Mouse (Mus musculus): ENCODE data around the gene Abhd13. TPM values are rescaled to one million over a fixed set of nuclear protein-coding genes. Genes with fewer than 3 reads are reported as not detected.

Abhd13 gene
- total RNA-seq, 2 experiments from 2014 or later: 27.6 to 29.6 TPM

GRCm38 (mm10) chr8:10030320-10031060 is 53.0 kb downstream of the Abhd13 start:
- intact Hi-C loops (cut with DNase I): no loop called here
- no peak for TF ChIP-seq CTCF (IDR thresholded peaks at IDR 0.05)
- Histone ChIP-seq H3K27ac (no peak overlapping the region), H3K4me3 (no peak overlapping the region)
- DNase-seq (ENCODE audit: extremely low spot score in 1 of 2, low spot score in 2 of 2): no peak

GRCm38 (mm10) chr8:10031177-10031576 is 53.7 kb downstream of the Abhd13 start:
- H3K27ac ChIP-seq: no peak overlapping the region
- no peak overlapping the region for H3K4me3 ChIP-seq
- TF ChIP-seq CTCF (IDR thresholded peaks at IDR 0.05): no peak
- intact Hi-C loops (cut with DNase I): no loop called here
- DNase-seq (ENCODE audit: extremely low spot score in 1 of 2, low spot score in 2 of 2): no peak

- no peak for DNase-seq (ENCODE audit: extremely low spot score in 1 of 2, low spot score in 2 of 2)
- intact Hi-C loops (cut with DNase I): loop anchor here (5.0 kb wide), 1 partner anchor 191 kb away; no protein-coding TSS in a partner anchor
- TF ChIP-seq CTCF (IDR thresholded peaks at IDR 0.05): no peak
- H3K27ac ChIP-seq: no peak overlapping the region
- no peak overlapping the region for H3K4me3 ChIP-seq
Measured at GRCm38 (mm10) chr8:10040866-10041265, 63.4 kb downstream of the Abhd13 start.

Other genes starting within 250 kb of the Abhd13 start
- gene Fam155a, start 206.5 kb upstream of the Abhd13 start, total RNA-seq (2021): 100 to 1,000 TPM; 118 to 119 TPM
- not detected for gene Gm10217, start 113.5 kb upstream of the Abhd13 start, total RNA-seq (2021)
- gene Lig4, start within 50 bp of the Abhd13 start, total RNA-seq (2021): 10 to 100 TPM; 10.4 to 10.8 TPM
- gene Tnfsf13b, start 28.8 kb downstream of the Abhd13 start, total RNA-seq (2021): 1 to 10 TPM; 2.0 to 3.4 TPM
- gene Myo16, start 176.2 kb downstream of the Abhd13 start, total RNA-seq (2021): 10 to 100 TPM; 30.5 to 38.7 TPM

Data from left cerebral cortex, adult 2 months (tissue).